Mouse (Mus musculus): ENCODE data around the gene Acot1.

GRCm38 (mm10) chr12:84046906-84047305 lies 37.6 kb downstream of the Acot1 start:
- TF ChIP-seq CTCF (IDR thresholded peaks at IDR 0.05; ENCODE audit: extremely low read depth, insufficient read depth, insufficient read length, insufficient replicate concordance) (no peak), POLR2A (IDR thresholded peaks at IDR 0.05; ENCODE audit: low read depth, low read length) (no peak)

Data from spleen, adult 2 months (tissue).